Mouse (Mus musculus) lung, embryonic 14.5 days (tissue): ENCODE data around the gene Olfr360. TPM values are rescaled to one million over a fixed set of nuclear protein-coding genes. Genes with fewer than 3 reads are reported as not detected.
"Not testable (repeated sequence)": the region's sequence is repeated elsewhere in the genome, so short reads cannot be mapped to it uniquely, and the experiment has no call there.

Source experiments
- ATAC-seq: fragments of 200-750 bp; cut with Nextera tagmentation; 2 replicates; pipeline ENCODE4 v1.8.0; 2017; ENCODE audit warnings: mild to moderate bottlenecking, moderate TSS enrichment, moderate library complexity; ENCODE audit not compliant: insufficient read depth
- DNase-seq: peaks from one replicate; pipeline ENCODE4 v3.0.0-alpha.2; 2015
- H3K27ac ChIP-seq: fragments of 300-500 bp; sonication (generic); 2 replicates; pipeline ENCODE4 v1.5.1; 2014; ENCODE audit warnings: low read depth, mild to moderate bottlenecking, moderate library complexity
- H3K27me3 ChIP-seq: fragments of 300-500 bp; sonication (generic); 2 replicates; pipeline ENCODE4 v1.6.1; 2014; ENCODE audit warnings: low read length, control low read depth; ENCODE audit not compliant: insufficient read depth
- H3K36me3 ChIP-seq: fragments of 300-500 bp; sonication (generic); 2 replicates; pipeline ENCODE4 v1.6.1; 2014; ENCODE audit warnings: control low read depth; ENCODE audit not compliant: insufficient read depth
- H3K4me1 ChIP-seq: fragments of 300-500 bp; sonication (generic); 2 replicates; pipeline ENCODE4 v1.6.1; 2014; ENCODE audit warnings: antibody characterized with exemption, control low read depth; ENCODE audit not compliant: insufficient read depth
- H3K4me2 ChIP-seq: fragments of 300-500 bp; sonication (generic); 2 replicates; pipeline ENCODE4 v1.6.1; 2014; ENCODE audit warnings: mild to moderate bottlenecking
- H3K4me3 ChIP-seq: fragments of 300-500 bp; sonication (generic); 2 replicates; pipeline ENCODE4 v1.5.1; 2014; ENCODE audit warnings: low read depth, low read length
- H3K9ac ChIP-seq: fragments of 300-500 bp; sonication (generic); 2 replicates; pipeline ENCODE4 v1.6.1; 2014
- H3K9me3 ChIP-seq: fragments of 300-500 bp; sonication (generic); 2 replicates; pipeline ENCODE4 v1.6.1; 2016; ENCODE audit warnings: low read depth, low read length, control low read depth
- CTCF ChIP-seq: IDR thresholded peaks from 2 replicates; pipeline ENCODE4 v1.5.1; 2016; ENCODE audit warnings: antibody characterized with exemption, low read depth
- WGBS: fragments of 180-500 bp; shearing (Covaris S2); extraction: QIAGEN DNeasy Blood & Tissue Kit; methylation state at CpG from one replicate; pipeline ENCODE4 v1.1.7; 2014; 5-methylcytosine and 5-hydroxymethylcytosine counted together
- polyA plus RNA-seq: library from polyadenylated mRNA; unstranded; fragments of >200 nt; fragmentation: Nextera tagmentation; extraction: Ambion mirVana; gene quantifications from 2 replicates; pipeline ENCODE4 v1.2.1, GENCODE M21; 2014

The Olfr360 gene
- polyA plus RNA-seq, result not detected in 2 replicates

GRCm38 (mm10) chr2:37065446-37065845, at the start of gene Olfr360:
Gene Olfr360 (plus strand): TSS chr2:37065746.
- H3K27me3 ChIP-seq, result no peaks in the 10 kb centered on the region
- no peaks in the 10 kb centered on the region for H3K4me1 ChIP-seq
- H3K9ac ChIP-seq, result no peak within 1 kb of the TSS
- no peak within 1 kb of the TSS for H3K4me2 ChIP-seq
- no peak within 1 kb of the TSS for H3K27ac ChIP-seq
- ATAC-seq, result no peak
- no peak for TF ChIP-seq CTCF
- no peak for DNase-seq
- H3K9me3 ChIP-seq, result no peaks in the 10 kb centered on the region
- H3K4me3 ChIP-seq, result no peak within 1 kb of the TSS
- no peaks in the 10 kb centered on the region for H3K36me3 ChIP-seq

- H3K27ac ChIP-seq, H3K9ac ChIP-seq, ATAC-seq, DNase-seq, H3K4me1 ChIP-seq, H3K27me3 ChIP-seq, H3K4me3 ChIP-seq, H3K4me2 ChIP-seq, H3K9me3 ChIP-seq, H3K36me3 ChIP-seq: not testable (repeated sequence)
- 40% methylated on average over 1 of the region's 1 CpGs for WGBS
These were observed 23.6 kb downstream of the Olfr360 start, which contains the start of gene Olfr361 for GRCm38 (mm10) chr2:37089190-37089589. Gene Olfr361 (minus strand): TSS chr2:37089290.

DNA sequence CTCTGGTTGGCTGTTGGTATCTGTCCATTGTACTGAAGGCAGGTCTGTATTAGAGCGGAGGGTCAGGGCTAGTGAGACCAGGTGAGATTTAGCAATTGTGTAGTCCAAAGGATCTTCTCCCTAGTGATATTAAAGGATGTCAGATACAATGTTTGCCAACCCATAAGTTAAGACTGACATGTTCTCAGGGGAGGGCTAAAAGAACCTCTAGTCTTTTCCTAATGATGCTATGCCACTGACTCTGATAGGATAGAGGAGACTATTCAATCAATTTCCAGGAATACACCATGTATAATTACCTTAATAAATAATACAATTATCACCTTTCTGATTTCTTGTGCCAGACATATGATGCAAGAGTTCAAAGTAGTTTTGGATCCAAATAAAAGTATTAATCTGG, 52.3 kb downstream of the Olfr360 start, which contains the start of gene Olfr362:
TSS of gene Olfr362 (minus strand) at position 101 of the 400 bp plus-strand sequence.
- Histone ChIP-seq H3K27ac (no peak within 1 kb of the TSS), H3K4me1 (no peaks in the 10 kb centered on the region), H3K9ac (no peak within 1 kb of the TSS), H3K9me3 (no peaks in the 10 kb centered on the region), H3K27me3 (no peaks in the 10 kb centered on the region), H3K4me2 (no peak within 1 kb of the TSS), H3K36me3 (no peaks in the 10 kb centered on the region), H3K4me3 (no peak within 1 kb of the TSS)
- ATAC-seq, result no peak
- no peak for DNase-seq
- TF ChIP-seq CTCF, result no peak
- WGBS, result 90% methylated on average over 1 of the region's 1 CpGs

Other genes with a start within 250 kb of the Olfr360 start
- not detected in 2 replicates for gene Olfr3, start 248.7 kb upstream of the Olfr360 start, polyA plus RNA-seq
- gene Olfr350, start 219.4 kb upstream of the Olfr360 start, polyA plus RNA-seq, result not detected in 2 replicates
- gene Olfr351, start 203.1 kb upstream of the Olfr360 start, polyA plus RNA-seq, result not detected in 2 replicates
- gene Olfr352, start 197.3 kb upstream of the Olfr360 start, polyA plus RNA-seq, result not detected in 2 replicates
- not detected in 2 replicates for gene Olfr353, start 172.8 kb upstream of the Olfr360 start, polyA plus RNA-seq
- gene Olfr354, start 160.1 kb upstream of the Olfr360 start, polyA plus RNA-seq, result not detected in 2 replicates
- gene Olfr355, start 136.8 kb upstream of the Olfr360 start, polyA plus RNA-seq, result not detected in 2 replicates
- not detected in 2 replicates for gene Olfr356, start 128.6 kb upstream of the Olfr360 start, polyA plus RNA-seq
- not detected in 2 replicates for gene Olfr357, start 71.9 kb upstream of the Olfr360 start, polyA plus RNA-seq
- not detected in 2 replicates for gene Olfr358, start 56.4 kb upstream of the Olfr360 start, polyA plus RNA-seq
- not detected in 2 replicates for gene Olfr361, start 23.5 kb downstream of the Olfr360 start, polyA plus RNA-seq
- not detected in 2 replicates for gene Olfr362, start 52.2 kb downstream of the Olfr360 start, polyA plus RNA-seq
- gene Olfr364-ps1, start 73.6 kb downstream of the Olfr360 start, polyA plus RNA-seq, result not detected in 2 replicates
- not detected in 2 replicates for gene Olfr365, start 122.5 kb downstream of the Olfr360 start, polyA plus RNA-seq
- gene Olfr366, start 145.8 kb downstream of the Olfr360 start, polyA plus RNA-seq, result not detected in 2 replicates